Mouse (Mus musculus) neural tube, embryonic 11.5 days (tissue): Measurements from ENCODE around the gene Grk5. TPM values are rescaled to one million over a fixed set of nuclear protein-coding genes. Genes with fewer than 3 reads are reported as not detected.

Experiments
- ATAC-seq: fragments of 200-750 bp; cut with Nextera tagmentation; 2 replicates; pipeline ENCODE4 v1.8.0; 2017; ENCODE audit warnings: moderate number of reproducible peaks, mild to moderate bottlenecking, moderate TSS enrichment, moderate library complexity; ENCODE audit not compliant: insufficient read depth, low FRiP score, low TSS enrichment
- DNase-seq: peaks from one replicate; pipeline ENCODE4 v3.0.0-alpha.2; 2015; ENCODE audit warnings: low spot score
- H3K27ac ChIP-seq: fragments of 300-500 bp; sonication (generic); 2 replicates; pipeline ENCODE4 v1.5.1; 2014; ENCODE audit warnings: low read depth, mild to moderate bottlenecking, low read length
- H3K27me3 ChIP-seq: fragments of 300-500 bp; sonication (generic); 2 replicates; pipeline ENCODE4 v1.6.1; 2014; ENCODE audit warnings: mild to moderate bottlenecking, low read length, mixed read lengths; ENCODE audit not compliant: control insufficient read depth, insufficient read depth
- H3K36me3 ChIP-seq: fragments of 300-500 bp; sonication (generic); 2 replicates; pipeline ENCODE4 v1.6.1; 2014; ENCODE audit warnings: mild to moderate bottlenecking, low read length, moderate library complexity, mixed read lengths; ENCODE audit not compliant: control insufficient read depth, insufficient read depth
- H3K4me1 ChIP-seq: fragments of 300-500 bp; sonication (generic); 2 replicates; pipeline ENCODE4 v1.6.1; 2014; ENCODE audit warnings: low read length, mixed read lengths; ENCODE audit not compliant: control insufficient read depth, insufficient read depth
- H3K4me2 ChIP-seq: fragments of 300-500 bp; sonication (generic); 2 replicates; pipeline ENCODE4 v1.6.1; 2014; ENCODE audit warnings: low read depth, mild to moderate bottlenecking, moderate library complexity
- H3K4me3 ChIP-seq: fragments of 300-500 bp; sonication (generic); 2 replicates; pipeline ENCODE4 v1.5.1; 2014; ENCODE audit warnings: low read depth, low read length
- H3K9ac ChIP-seq: fragments of 300-500 bp; sonication (generic); 2 replicates; pipeline ENCODE4 v1.6.1; 2014; ENCODE audit warnings: mild to moderate bottlenecking, low read length
- H3K9me3 ChIP-seq: fragments of 300-500 bp; sonication (generic); 2 replicates; pipeline ENCODE4 v1.6.1; 2016; ENCODE audit warnings: low read length; ENCODE audit not compliant: control insufficient read depth
- WGBS: fragments of 180-500 bp; shearing (Covaris S2); extraction: QIAGEN DNeasy Blood & Tissue Kit; methylation state at CpG from one replicate; pipeline ENCODE4 v1.1.7; 2014; 5-methylcytosine and 5-hydroxymethylcytosine counted together
- polyA plus RNA-seq: library from polyadenylated mRNA; unstranded; fragments of >200 nt; fragmentation: Nextera tagmentation; extraction: Ambion mirVana; gene quantifications from 2 replicates; pipeline ENCODE4 v1.2.1, GENCODE M21; 2014

Gene Grk5
- polyA plus RNA-seq, 1 experiment from 2014 or later = 3.4 TPM

GRCm38 (mm10) chr19:61138655-61139054, 249.1 kb downstream of the Grk5 start:
- H3K9ac ChIP-seq = no peak overlapping the region
- no peaks in the 10 kb centered on the region for H3K9me3 ChIP-seq
- no peak overlapping the region for H3K4me2 ChIP-seq
- H3K4me3 ChIP-seq = no peak overlapping the region
- H3K27ac ChIP-seq = no peak overlapping the region
- ATAC-seq = no peak
- 0 out of 2 replicates have a peak, but pooled peaks cover 5% of the 10 kb centered on the region for H3K4me1 ChIP-seq
- no peaks in the 10 kb centered on the region for H3K27me3 ChIP-seq
- no peak for DNase-seq
- no peaks in the 10 kb centered on the region for H3K36me3 ChIP-seq

- H3K4me2 ChIP-seq = peak within 1 kb of the TSS; percentile 52
- H3K4me1 ChIP-seq = 0 out of 2 replicates have a peak, but pooled peaks cover 5% of the 10 kb centered on the region
- peak within 1 kb of the TSS; percentile 72 for H3K9ac ChIP-seq
- H3K9me3 ChIP-seq = no peaks in the 10 kb centered on the region
- H3K27me3 ChIP-seq = no peaks in the 10 kb centered on the region
- H3K36me3 ChIP-seq = no peaks in the 10 kb centered on the region
- peak; percentile 80 for DNase-seq
- 1% methylated on average over 18 of the region's 18 CpGs for WGBS
- H3K27ac ChIP-seq = no peak within 1 kb of the TSS
- H3K4me3 ChIP-seq = peak within 1 kb of the TSS; percentile 75
- ATAC-seq = peak; percentile 99
These were observed 251.0 kb downstream of the Grk5 start, which contains the start of gene Zfp950 for GRCm38 (mm10) chr19:61140342-61141206. TSS of gene Zfp950 (minus strand) at chr19:61140840.

- H3K4me2 ChIP-seq = peak overlapping the region; percentile 52
- H3K4me1 ChIP-seq = 0 out of 2 replicates have a peak, but pooled peaks cover 5% of the 10 kb centered on the region
- no peaks in the 10 kb centered on the region for H3K36me3 ChIP-seq
- H3K9me3 ChIP-seq = no peaks in the 10 kb centered on the region
- H3K4me3 ChIP-seq = peak overlapping the region; percentile 75
- H3K9ac ChIP-seq = peak overlapping the region; percentile 72
- DNase-seq (no peak), ATAC-seq (no peak)
- no peaks in the 10 kb centered on the region for H3K27me3 ChIP-seq
- no peak overlapping the region for H3K27ac ChIP-seq
- 20% methylated on average over 4 of the region's 4 CpGs for WGBS
These were observed 251.8 kb downstream of the Grk5 start for GRCm38 (mm10) chr19:61141299-61141698.

Other genes with a start within 250 kb of the Grk5 start
- 4.4 and 4.6 TPM in 2 replicates for gene Nanos1, start 133.8 kb upstream of the Grk5 start, polyA plus RNA-seq
- gene Eif3a, start 99.1 kb upstream of the Grk5 start, polyA plus RNA-seq = 167 and 168 TPM in 2 replicates
- 34.3 and 36.4 TPM in 2 replicates for gene Fam45a, start 78.2 kb upstream of the Grk5 start, polyA plus RNA-seq
- 12.9 and 14.4 TPM in 2 replicates for gene Sfxn4, start 28.3 kb upstream of the Grk5 start, polyA plus RNA-seq
- 115 and 119 TPM in 2 replicates for gene Prdx3, start 15.2 kb upstream of the Grk5 start, polyA plus RNA-seq